In genomic region chr5:100032107-100032506, GRCm38 (mm10) we compare ENCODE assay signal across 13 mouse cellular contexts. TPM values are rescaled to one million over a fixed set of nuclear protein-coding genes. Genes with fewer than 3 reads are reported as not detected.
DNase-seq lines count a peak whose midpoint lies in the region; ATAC-seq and TF ChIP-seq lines count a peak whose summit lies in the region.
"Had no signal": no experiment of that assay in that cellular context is flagged by ENCODE, and none has a peak within 500 bp of the region (broad histone marks: within the 10 kb centered on the region; RNA-seq: fewer than 3 reads in every experiment).

No protein-coding gene starts in this region.

- peak overlapping the region; percentile 6; the same call in 1 of the 2 replicates for H3K27ac ChIP-seq in heart, embryonic 16.5 days (ENCODE audit: low read length)
- no peak overlapping the region for H3K27ac ChIP-seq in neural tube, embryonic 11.5 days (ENCODE audit: low read depth, low read length)
- no peak overlapping the region for H3K27ac ChIP-seq in neural tube, embryonic 15.5 days (replicated peaks)
- no peak overlapping the region for H3K27ac ChIP-seq in hindbrain, embryonic 13.5 days
- no peak overlapping the region for H3K27ac ChIP-seq in small intestine, adult 2 months (ENCODE audit: insufficient read depth, low read depth, low read length)
- H3K27ac ChIP-seq: lung, embryonic 15.5 days had no signal

- no peak for TF ChIP-seq POLR2A in small intestine, adult 2 months (IDR thresholded peaks at IDR 0.05; ENCODE audit: low read depth, low read length)

- DNase-seq in heart, adult 8-10 months (ENCODE audit: low spot score), result no peak
- no peak for DNase-seq in neural tube, embryonic 11.5 days (ENCODE audit: low spot score)
- no peak for DNase-seq in testis, postnatal 10 days (ENCODE audit: low spot score)
- DNase-seq in right cerebral cortex, postnatal 36 days (ENCODE audit: low spot score in 2 of 2), result no peak
- DNase-seq: adrenal gland, postnatal 25 days; cerebellum, adult 9-10 months; kidney, adult 8-10 months; spleen, adult 18-20 months had no signal

- no peaks in the 10 kb centered on the region for H3K9me3 ChIP-seq in heart, embryonic 16.5 days (replicated peaks; ENCODE audit: control insufficient read depth, low read length)
- no peaks in the 10 kb centered on the region for H3K9me3 ChIP-seq in neural tube, embryonic 11.5 days (ENCODE audit: control insufficient read depth, low read length)
- no peaks in the 10 kb centered on the region for H3K9me3 ChIP-seq in neural tube, embryonic 15.5 days (replicated peaks)
- H3K9me3 ChIP-seq in hindbrain, embryonic 13.5 days, result no peaks in the 10 kb centered on the region
- H3K9me3 ChIP-seq: lung, embryonic 15.5 days had no signal

- peaks cover 25% of the 10 kb centered on the region for H3K36me3 ChIP-seq in heart, embryonic 16.5 days (ENCODE audit: control insufficient read depth, insufficient read depth)
- H3K36me3 ChIP-seq in neural tube, embryonic 11.5 days (ENCODE audit: control insufficient read depth, insufficient read depth, low read length), result peaks cover 12% of the 10 kb centered on the region
- peaks cover 41% of the 10 kb centered on the region for H3K36me3 ChIP-seq in neural tube, embryonic 15.5 days
- peaks cover 43% of the 10 kb centered on the region for H3K36me3 ChIP-seq in hindbrain, embryonic 13.5 days
- peaks cover 29% of the 10 kb centered on the region for H3K36me3 ChIP-seq in small intestine, adult 2 months (ENCODE audit: control insufficient read depth, insufficient read depth, low read length)

- H3K27me3 ChIP-seq in heart, embryonic 16.5 days (ENCODE audit: control insufficient read depth, insufficient read depth, low read length), result no peaks in the 10 kb centered on the region
- no peaks in the 10 kb centered on the region for H3K27me3 ChIP-seq in neural tube, embryonic 11.5 days (ENCODE audit: control insufficient read depth, insufficient read depth, low read length)
- no peaks in the 10 kb centered on the region for H3K27me3 ChIP-seq in neural tube, embryonic 15.5 days (replicated peaks)
- no peaks in the 10 kb centered on the region for H3K27me3 ChIP-seq in hindbrain, embryonic 13.5 days
- no peaks in the 10 kb centered on the region for H3K27me3 ChIP-seq in small intestine, adult 2 months (ENCODE audit: control insufficient read depth, insufficient read depth, low read length)
- H3K27me3 ChIP-seq: lung, embryonic 15.5 days had no signal

- peaks cover 37% of the 10 kb centered on the region for H3K4me1 ChIP-seq in heart, embryonic 16.5 days (ENCODE audit: control insufficient read depth, insufficient read depth, low read length)
- peaks cover 12% of the 10 kb centered on the region for H3K4me1 ChIP-seq in neural tube, embryonic 11.5 days (ENCODE audit: control insufficient read depth, insufficient read depth, low read length)
- peaks cover 32% of the 10 kb centered on the region for H3K4me1 ChIP-seq in neural tube, embryonic 15.5 days
- H3K4me1 ChIP-seq in hindbrain, embryonic 13.5 days (replicated peaks), result peaks cover 38% of the 10 kb centered on the region
- H3K4me1 ChIP-seq in small intestine, adult 2 months (ENCODE audit: control insufficient read depth, insufficient read depth, insufficient read length, low read length), result peaks cover 5% of the 10 kb centered on the region; the same call in 1 of the 2 replicates

- H3K9ac ChIP-seq in heart, embryonic 16.5 days (ENCODE audit: low read length), result no peak overlapping the region
- H3K9ac ChIP-seq in neural tube, embryonic 11.5 days (ENCODE audit: low read length), result no peak overlapping the region
- no peak overlapping the region for H3K9ac ChIP-seq in neural tube, embryonic 15.5 days (replicated peaks)
- no peak overlapping the region for H3K9ac ChIP-seq in hindbrain, embryonic 13.5 days
- H3K9ac ChIP-seq: lung, embryonic 15.5 days had no signal

- no peak overlapping the region for H3K4me3 ChIP-seq in heart, embryonic 16.5 days (ENCODE audit: low read length)
- no peak overlapping the region for H3K4me3 ChIP-seq in neural tube, embryonic 11.5 days (ENCODE audit: low read depth, low read length)
- no peak overlapping the region for H3K4me3 ChIP-seq in neural tube, embryonic 15.5 days (replicated peaks)
- no peak overlapping the region for H3K4me3 ChIP-seq in hindbrain, embryonic 13.5 days
- H3K4me3 ChIP-seq in small intestine, adult 2 months (ENCODE audit: low read depth, low read length), result no peak overlapping the region
- H3K4me3 ChIP-seq: lung, embryonic 15.5 days had no signal

- TF ChIP-seq CTCF in small intestine, adult 2 months (IDR thresholded peaks at IDR 0.05; ENCODE audit: extremely low read depth, insufficient read length, insufficient replicate concordance, low read depth, low read length), result 0 out of 2 replicates have a peak, but pooled peaks have one; percentile 4

- 90% methylated on average over 2 of the region's 2 CpGs for WGBS in heart, embryonic 16.5 days
- 91% methylated on average over 2 of the region's 2 CpGs for WGBS in neural tube, embryonic 11.5 days
- 76% methylated on average over 2 of the region's 2 CpGs for WGBS in neural tube, embryonic 15.5 days
- WGBS in hindbrain, embryonic 13.5 days, result 81% methylated on average over 2 of the region's 2 CpGs
- 93% methylated on average over 2 of the region's 2 CpGs for WGBS in small intestine, adult 2 months

- ATAC-seq in heart, embryonic 16.5 days (replicated peaks; ENCODE audit: extremely low read depth, insufficient read depth, low FRiP score), result no peak
- ATAC-seq in neural tube, embryonic 11.5 days (ENCODE audit: insufficient read depth, low FRiP score, low TSS enrichment), result peak; percentile 52
- no peak for ATAC-seq in neural tube, embryonic 15.5 days (ENCODE audit: low FRiP score)
- 0 out of 2 replicates have a peak, but pooled peaks have one; percentile 22 for ATAC-seq in hindbrain, embryonic 13.5 days (ENCODE audit: low FRiP score)

- no peak overlapping the region for H3K4me2 ChIP-seq in heart, embryonic 16.5 days (ENCODE audit: low read depth, low read length)
- H3K4me2 ChIP-seq in neural tube, embryonic 11.5 days (ENCODE audit: low read depth), result no peak overlapping the region
- H3K4me2 ChIP-seq in neural tube, embryonic 15.5 days, result no peak overlapping the region
- no peak overlapping the region for H3K4me2 ChIP-seq in hindbrain, embryonic 13.5 days
- H3K4me2 ChIP-seq: lung, embryonic 15.5 days had no signal

RNA-seq across cellular contexts. Expression of gene Hnrnpdl, which starts 7.4 kb away (rescaled TPM):
- 80.8 and 86.0 TPM in 2 replicates for polyA plus RNA-seq in heart, embryonic 16.5 days (2015; fragmentation: Nextera tagmentation; extraction: Ambion mirVana)
- 10 to 100 TPM; 43.4 to 74.6 (median 60.0) TPM for total RNA-seq in heart, adult 8-10 months (2022)
- 271 and 289 TPM in 2 replicates for polyA plus RNA-seq in neural tube, embryonic 11.5 days (2014; fragmentation: Nextera tagmentation; extraction: Ambion mirVana)
- polyA plus RNA-seq in neural tube, embryonic 15.5 days (2015; fragmentation: Nextera tagmentation; extraction: Ambion mirVana), result 172 and 181 TPM in 2 replicates
- 231 and 237 TPM in 2 replicates for polyA plus RNA-seq in hindbrain, embryonic 13.5 days (2015; fragmentation: Nextera tagmentation; extraction: Ambion mirVana)
- polyA plus RNA-seq in small intestine, adult 2 months (2012; rRNA removed), result 14.4 and 41.0 TPM in 2 replicates

RNA-seq across cellular contexts. Expression of gene Enoph1, which starts 7.7 kb away (rescaled TPM):
- polyA plus RNA-seq in heart, embryonic 16.5 days (2015; fragmentation: Nextera tagmentation; extraction: Ambion mirVana), result 28.2 and 29.5 TPM in 2 replicates
- 1 to 10 TPM; 5.7 to 8.6 (median 8.3) TPM for total RNA-seq in heart, adult 8-10 months (2022)
- 48.2 and 48.5 TPM in 2 replicates for polyA plus RNA-seq in neural tube, embryonic 11.5 days (2014; fragmentation: Nextera tagmentation; extraction: Ambion mirVana)
- 52.3 and 53.4 TPM in 2 replicates for polyA plus RNA-seq in neural tube, embryonic 15.5 days (2015; fragmentation: Nextera tagmentation; extraction: Ambion mirVana)
- polyA plus RNA-seq in hindbrain, embryonic 13.5 days (2015; fragmentation: Nextera tagmentation; extraction: Ambion mirVana), result 39.5 and 42.4 TPM in 2 replicates
- polyA plus RNA-seq in small intestine, adult 2 months (2012; rRNA removed), result 14.4 and 33.9 TPM in 2 replicates

RNA-seq across cellular contexts. Expression of gene 4930524J08Rik, which starts 53.2 kb away (rescaled TPM):
- polyA plus RNA-seq in heart, embryonic 16.5 days (2015; fragmentation: Nextera tagmentation; extraction: Ambion mirVana), result 0.80 and 0.84 TPM in 2 replicates
- 1 to 10 TPM in 2 of 4 experiments, under 1 TPM in 1, not detected in 1; 0.95 to 1.7 (median 1.5) TPM for total RNA-seq in heart, adult 8-10 months (2022)
- polyA plus RNA-seq in neural tube, embryonic 11.5 days (2014; fragmentation: Nextera tagmentation; extraction: Ambion mirVana), result 2.1 and 2.2 TPM in 2 replicates
- polyA plus RNA-seq in neural tube, embryonic 15.5 days (2015; fragmentation: Nextera tagmentation; extraction: Ambion mirVana), result 2.3 TPM in 2 replicates
- polyA plus RNA-seq in hindbrain, embryonic 13.5 days (2015; fragmentation: Nextera tagmentation; extraction: Ambion mirVana), result 3.9 and 4.0 TPM in 2 replicates
- polyA plus RNA-seq in small intestine, adult 2 months (2012; rRNA removed), result 1.8 and 5.6 TPM in 2 replicates

RNA-seq across cellular contexts. Expression of gene Hnrnpd, which starts 53.4 kb away (rescaled TPM):
- 51.6 and 82.0 TPM in 2 replicates for polyA plus RNA-seq in heart, embryonic 16.5 days (2015; fragmentation: Nextera tagmentation; extraction: Ambion mirVana)
- total RNA-seq in heart, adult 8-10 months (2022), result 100 to 1,000 TPM in 1 of 4 experiments, 10 to 100 TPM in 3; 63.7 to 105 (median 80.0) TPM
- polyA plus RNA-seq in neural tube, embryonic 11.5 days (2014; fragmentation: Nextera tagmentation; extraction: Ambion mirVana), result 277 and 289 TPM in 2 replicates
- polyA plus RNA-seq in neural tube, embryonic 15.5 days (2015; fragmentation: Nextera tagmentation; extraction: Ambion mirVana), result 128 and 147 TPM in 2 replicates
- polyA plus RNA-seq in hindbrain, embryonic 13.5 days (2015; fragmentation: Nextera tagmentation; extraction: Ambion mirVana), result 143 and 182 TPM in 2 replicates
- 22.4 and 79.4 TPM in 2 replicates for polyA plus RNA-seq in small intestine, adult 2 months (2012; rRNA removed)

Comparison
In these comparisons a context has a peak if more than half of its experiments do, and no peak if none do; other contexts are left out.
1. ATAC-seq: peak in neural tube, embryonic 11.5 days (single experiment) and hindbrain, embryonic 13.5 days (single experiment); none in heart, embryonic 16.5 days (single experiment) and neural tube, embryonic 15.5 days (single experiment).